Mouse (Mus musculus) limb, embryonic 10.5 days (tissue): ENCODE results near the gene Rundc3b. TPM values are rescaled to one million over a fixed set of nuclear protein-coding genes. Genes with fewer than 3 reads are reported as not detected.

ENCODE experiments used
- DNase-seq: peaks from one replicate; pipeline ENCODE4 v3.0.0-alpha.2; 2017; ENCODE audit warnings: low spot score
- H3K27ac ChIP-seq: fragments of 300-500 bp; sonication (generic); 2 replicates; pipeline ENCODE4 v1.5.1; 2016; ENCODE audit warnings: mild to moderate bottlenecking
- H3K27me3 ChIP-seq: fragments of 300-500 bp; sonication (generic); 2 replicates; pipeline ENCODE4 v1.6.1; 2016; ENCODE audit warnings: low read depth, mild to moderate bottlenecking; ENCODE audit not compliant: poor library complexity, severe bottlenecking
- H3K36me3 ChIP-seq: fragments of 300-500 bp; sonication (generic); 2 replicates; pipeline ENCODE4 v1.6.1; 2016; ENCODE audit warnings: mild to moderate bottlenecking, moderate library complexity
- H3K4me1 ChIP-seq: fragments of 300-500 bp; sonication (generic); 2 replicates; pipeline ENCODE4 v1.6.1; 2016
- H3K4me3 ChIP-seq: fragments of 300-500 bp; sonication (generic); 2 replicates; pipeline ENCODE4 v1.5.1; 2016; ENCODE audit warnings: mild to moderate bottlenecking, moderate library complexity
- H3K9me3 ChIP-seq: fragments of 300-500 bp; sonication (generic); replicated peaks from 2 replicates; pipeline ENCODE4 v1.6.1; 2016; ENCODE audit warnings: mild to moderate bottlenecking
- WGBS: fragments of 180-500 bp; shearing (Covaris S2); methylation state at CpG from one replicate; pipeline ENCODE4 v1.1.7; 2016; 5-methylcytosine and 5-hydroxymethylcytosine counted together
- polyA plus RNA-seq: library from polyadenylated mRNA; unstranded; fragments of >200 nt; fragmentation: Nextera tagmentation; extraction: Ambion mirVana; gene quantifications from 2 replicates; pipeline ENCODE4 v1.2.1, GENCODE M21; 2016

Gene Rundc3b
- polyA plus RNA-seq = 0.99 and 2.5 TPM in 2 replicates

DNA sequence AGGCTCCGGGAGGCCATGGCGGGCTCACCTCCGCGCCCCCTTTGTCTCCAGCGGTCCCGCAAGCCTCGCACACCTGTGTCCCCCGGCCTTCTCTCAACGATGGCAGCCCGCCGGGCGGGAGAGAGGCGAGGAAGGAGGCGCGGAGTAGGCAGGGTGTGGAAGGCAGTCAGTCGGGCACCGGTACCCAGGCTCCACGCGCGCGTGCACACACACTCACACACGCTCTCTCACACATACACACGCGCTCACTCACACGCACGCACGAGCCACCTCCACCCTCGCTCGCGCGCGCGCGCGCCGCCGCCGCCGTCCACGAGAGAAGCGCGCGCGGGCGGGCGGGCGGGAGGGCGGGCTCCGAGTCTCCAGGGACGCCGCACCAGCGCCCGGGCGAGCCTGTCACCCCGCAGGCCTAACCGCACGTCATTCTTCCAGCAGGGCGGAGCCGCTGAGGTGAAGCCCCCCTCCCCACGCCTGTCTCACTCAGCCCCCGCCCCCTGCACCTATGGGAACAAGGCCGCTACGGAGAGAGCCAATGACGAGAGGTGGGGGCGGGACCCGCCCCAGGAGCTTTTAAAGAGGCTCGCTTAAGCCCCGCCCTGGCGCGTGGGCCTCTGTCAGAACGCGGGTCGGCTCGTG lies at the start of gene Rundc3b:
Gene Rundc3b (minus strand): TSS at position 357 of the 636 bp plus-strand sequence.
- peak; percentile 90 for DNase-seq
- Histone ChIP-seq H3K9me3 (no peaks in the 10 kb centered on the region), H3K36me3 (no peaks in the 10 kb centered on the region), H3K27me3 (peaks cover 15% of the 10 kb centered on the region), H3K4me1 (peaks cover 11% of the 10 kb centered on the region), H3K4me3 (peak within 1 kb of the TSS; percentile 88), H3K27ac (peak within 1 kb of the TSS; percentile 79)
- WGBS = under 1% methylated on average over 74 of the region's 74 CpGs

- no peak for DNase-seq
- H3K9me3 ChIP-seq = no peaks in the 10 kb centered on the region
Observed at GRCm38 (mm10) chr5:8669606-8670005, 46.9 kb upstream of the Rundc3b start.

GRCm38 (mm10) chr5:8667758-8668474 lies 45.2 kb upstream of the Rundc3b start:
- no peak for DNase-seq
- Histone ChIP-seq H3K36me3 (no peaks in the 10 kb centered on the region), H3K9me3 (no peaks in the 10 kb centered on the region), H3K27me3 (no peaks in the 10 kb centered on the region), H3K27ac (no peak overlapping the region), H3K4me3 (no peak overlapping the region), H3K4me1 (no peaks in the 10 kb centered on the region)
- WGBS = 86% methylated on average over 9 of the region's 9 CpGs

More at GRCm38 (mm10) chr5:8669606-8670005, 46.9 kb upstream of the Rundc3b start:
- H3K4me1 ChIP-seq = no peaks in the 10 kb centered on the region
- H3K36me3 ChIP-seq = no peaks in the 10 kb centered on the region
- no peak overlapping the region for H3K27ac ChIP-seq
- H3K4me3 ChIP-seq = no peak overlapping the region
- 95% methylated on average over 1 of the region's 1 CpGs for WGBS
- no peaks in the 10 kb centered on the region for H3K27me3 ChIP-seq

- Histone ChIP-seq H3K4me1 (peaks cover 11% of the 10 kb centered on the region), H3K27ac (no peak overlapping the region), H3K27me3 (no peaks in the 10 kb centered on the region), H3K4me3 (no peak overlapping the region), H3K36me3 (no peaks in the 10 kb centered on the region), H3K9me3 (no peaks in the 10 kb centered on the region)
- WGBS = 76% methylated on average over 3 of the region's 3 CpGs
- DNase-seq = no peak
Observed at GRCm38 (mm10) chr5:8664678-8665077, 41.9 kb upstream of the Rundc3b start.

DNA sequence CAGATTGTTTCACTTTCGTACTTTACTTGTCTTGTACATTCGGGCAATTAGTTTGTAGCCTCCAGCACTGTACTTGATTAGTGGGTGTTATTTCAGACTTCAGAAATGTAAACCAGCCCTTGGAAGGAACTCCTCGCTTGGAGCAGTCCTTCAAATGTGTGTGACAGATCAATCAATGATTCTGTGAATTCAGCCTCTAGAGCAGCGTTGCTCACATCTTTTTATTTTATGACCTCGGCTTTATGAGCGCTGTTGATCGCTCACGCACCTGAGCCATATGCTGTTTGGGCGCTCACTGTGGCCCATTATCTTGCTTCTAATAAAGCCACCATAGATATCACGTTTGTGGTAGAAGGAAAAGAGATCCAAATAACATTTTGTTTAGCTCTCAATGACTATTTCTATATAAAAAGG lies 38.0 kb upstream of the Rundc3b start:
- H3K9me3 ChIP-seq = no peaks in the 10 kb centered on the region
- peak overlapping the region; percentile 56 for H3K4me3 ChIP-seq
- H3K4me1 ChIP-seq = peaks cover 11% of the 10 kb centered on the region
- 63% methylated on average over 10 of the region's 10 CpGs for WGBS
- DNase-seq = no peak
- H3K27ac ChIP-seq = no peak overlapping the region
- H3K27me3 ChIP-seq = no peaks in the 10 kb centered on the region
- H3K36me3 ChIP-seq = no peaks in the 10 kb centered on the region

GRCm38 (mm10) chr5:8659911-8660737 lies 37.4 kb upstream of the Rundc3b start, which contains the start of gene Abcb1a:
Gene Abcb1a (plus strand): TSS chr5:8660077.
- Histone ChIP-seq H3K4me3 (peak within 1 kb of the TSS; percentile 56), H3K4me1 (peaks cover 11% of the 10 kb centered on the region), H3K27ac (0 out of 2 replicates have a peak within 1 kb of the TSS, but pooled peaks have one; percentile 4), H3K36me3 (no peaks in the 10 kb centered on the region), H3K9me3 (no peaks in the 10 kb centered on the region), H3K27me3 (no peaks in the 10 kb centered on the region)
- DNase-seq = peak; percentile 54
- WGBS = 6% methylated on average over 37 of the region's 37 CpGs

GRCm38 (mm10) chr5:8652085-8652484 lies 29.3 kb upstream of the Rundc3b start:
- H3K27me3 ChIP-seq = no peaks in the 10 kb centered on the region
- H3K9me3 ChIP-seq = no peaks in the 10 kb centered on the region
- no peaks in the 10 kb centered on the region for H3K36me3 ChIP-seq
- no peak overlapping the region for H3K4me3 ChIP-seq
- WGBS = 87% methylated on average over 2 of the region's 2 CpGs
- no peak for DNase-seq
- H3K4me1 ChIP-seq = no peaks in the 10 kb centered on the region
- no peak overlapping the region for H3K27ac ChIP-seq

DNA sequence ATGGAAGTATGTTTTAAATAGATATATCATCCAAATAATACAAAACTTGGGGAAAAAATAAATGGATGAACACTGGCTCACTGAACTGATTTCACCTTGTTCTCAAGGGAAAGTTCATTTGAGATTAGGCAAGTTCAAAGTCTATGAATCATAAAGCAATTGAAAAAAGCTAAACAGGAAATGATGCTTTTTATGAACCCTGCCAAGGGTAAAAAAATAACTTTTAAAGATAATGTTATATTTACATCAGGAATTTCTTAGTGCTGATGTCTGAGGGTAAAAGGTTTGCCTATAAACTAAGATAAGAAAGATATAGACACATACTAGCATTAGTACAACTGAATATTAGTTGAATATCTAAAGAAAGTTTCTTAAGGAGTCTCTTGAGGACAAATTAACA lies 26.0 kb upstream of the Rundc3b start:
- Histone ChIP-seq H3K36me3 (no peaks in the 10 kb centered on the region), H3K4me3 (no peak overlapping the region), H3K9me3 (no peaks in the 10 kb centered on the region), H3K27me3 (no peaks in the 10 kb centered on the region), H3K4me1 (no peaks in the 10 kb centered on the region), H3K27ac (no peak overlapping the region)
- no peak for DNase-seq

DNA sequence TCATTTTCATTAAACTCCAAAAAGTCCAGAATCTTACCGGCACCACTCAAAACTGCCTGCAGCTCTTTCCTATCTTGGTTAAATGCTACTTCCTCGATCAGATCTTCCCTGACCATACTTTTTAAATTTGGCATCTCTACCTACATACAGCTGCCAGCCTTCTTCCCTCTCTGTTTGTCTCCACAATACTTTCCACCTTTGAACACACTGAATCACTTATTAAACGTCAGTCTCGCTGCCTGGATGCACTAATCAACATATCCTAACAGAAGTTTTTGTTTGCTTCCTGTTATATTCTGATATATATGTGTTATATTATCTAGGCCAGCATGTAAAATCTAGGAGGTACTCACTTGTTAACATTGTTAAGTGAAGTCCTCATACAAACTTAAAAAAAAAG lies 25.5 kb upstream of the Rundc3b start:
- no peak for DNase-seq
- 89% methylated on average over 4 of the region's 4 CpGs for WGBS
- Histone ChIP-seq H3K4me3 (no peak overlapping the region), H3K4me1 (no peaks in the 10 kb centered on the region), H3K27ac (no peak overlapping the region), H3K36me3 (no peaks in the 10 kb centered on the region), H3K27me3 (no peaks in the 10 kb centered on the region), H3K9me3 (no peaks in the 10 kb centered on the region)

GRCm38 (mm10) chr5:8634489-8634975 lies 11.8 kb upstream of the Rundc3b start:
- no peaks in the 10 kb centered on the region for H3K27me3 ChIP-seq
- DNase-seq = no peak
- H3K36me3 ChIP-seq = no peaks in the 10 kb centered on the region
- no peak overlapping the region for H3K27ac ChIP-seq
- no peaks in the 10 kb centered on the region for H3K9me3 ChIP-seq
- no peak overlapping the region for H3K4me3 ChIP-seq
- H3K4me1 ChIP-seq = no peaks in the 10 kb centered on the region

- no peak for DNase-seq
Observed at GRCm38 (mm10) chr5:8632901-8633300, 10.1 kb upstream of the Rundc3b start.

GRCm38 (mm10) chr5:8622071-8622595 lies 619 bp downstream of the Rundc3b start:
- under 1% methylated on average over 40 of the region's 49 CpGs for WGBS
- peaks cover 15% of the 10 kb centered on the region for H3K27me3 ChIP-seq
- peak overlapping the region; percentile 79 for H3K27ac ChIP-seq

More at GRCm38 (mm10) chr5:8632901-8633300, 10.1 kb upstream of the Rundc3b start:
- 85% methylated on average over 3 of the region's 3 CpGs for WGBS
- Histone ChIP-seq H3K4me3 (no peak overlapping the region), H3K9me3 (no peaks in the 10 kb centered on the region), H3K27ac (no peak overlapping the region), H3K4me1 (no peaks in the 10 kb centered on the region), H3K27me3 (no peaks in the 10 kb centered on the region), H3K36me3 (no peaks in the 10 kb centered on the region)

More at GRCm38 (mm10) chr5:8622071-8622595, 619 bp downstream of the Rundc3b start:
- peak; percentile 71 for DNase-seq
- H3K4me3 ChIP-seq = peak overlapping the region; percentile 88
- peaks cover 11% of the 10 kb centered on the region for H3K4me1 ChIP-seq
- H3K36me3 ChIP-seq = no peaks in the 10 kb centered on the region
- no peaks in the 10 kb centered on the region for H3K9me3 ChIP-seq
